Mouse (Mus musculus): ENCODE measurements at regions not wholly inside any gene's neighbourhood (a gene's known extent, or its start where the extent isn't known, plus 50 kb on each side); places are given as distances from the start of the nearest gene placed in this dataset.

DNA sequence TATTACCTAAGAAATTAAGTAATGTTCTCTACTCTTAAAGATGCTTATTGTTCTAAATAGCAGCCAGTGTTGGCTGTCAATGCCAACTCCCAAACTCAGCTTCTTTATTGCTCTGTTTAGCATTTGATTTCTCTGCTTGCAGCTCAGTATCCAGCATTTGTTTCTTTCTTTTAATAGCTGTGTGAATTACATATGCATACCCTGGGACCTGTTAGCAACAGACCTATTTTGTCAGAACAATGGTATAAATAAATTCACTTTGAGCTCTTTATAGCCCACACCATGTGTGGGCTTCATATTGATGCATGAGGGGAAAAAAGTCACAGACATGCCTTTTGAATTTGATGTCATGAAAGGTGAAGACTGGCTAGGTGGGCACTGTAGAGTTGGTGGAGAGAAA, 732.4 kb downstream of the Nsun3 start:
- DNase-seq (ENCODE audit: low spot score in 2 of 2): peak in 1 of 2 experiments; percentile 6

DNA sequence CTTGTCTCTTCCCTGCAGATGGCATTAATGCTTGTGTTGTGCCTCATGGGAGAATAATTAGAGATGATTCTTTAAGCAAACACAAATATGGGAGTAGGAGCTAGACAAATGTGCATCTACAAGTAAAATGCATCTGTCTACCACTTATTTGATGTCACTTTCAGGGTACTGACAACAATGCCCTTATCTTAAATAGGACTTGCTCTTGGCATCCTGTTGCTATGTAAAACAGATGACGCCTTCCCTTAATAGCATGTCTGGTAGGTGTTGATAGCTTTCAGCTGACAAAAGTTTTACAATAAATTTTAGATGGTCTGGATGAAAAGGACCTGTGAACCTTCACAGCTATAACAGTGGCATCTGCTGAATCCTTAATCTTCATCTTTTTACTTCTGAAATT, 748.6 kb downstream of the Nsun3 start:
- DNase-seq (ENCODE audit: low spot score in 2 of 2): no peak

DNA sequence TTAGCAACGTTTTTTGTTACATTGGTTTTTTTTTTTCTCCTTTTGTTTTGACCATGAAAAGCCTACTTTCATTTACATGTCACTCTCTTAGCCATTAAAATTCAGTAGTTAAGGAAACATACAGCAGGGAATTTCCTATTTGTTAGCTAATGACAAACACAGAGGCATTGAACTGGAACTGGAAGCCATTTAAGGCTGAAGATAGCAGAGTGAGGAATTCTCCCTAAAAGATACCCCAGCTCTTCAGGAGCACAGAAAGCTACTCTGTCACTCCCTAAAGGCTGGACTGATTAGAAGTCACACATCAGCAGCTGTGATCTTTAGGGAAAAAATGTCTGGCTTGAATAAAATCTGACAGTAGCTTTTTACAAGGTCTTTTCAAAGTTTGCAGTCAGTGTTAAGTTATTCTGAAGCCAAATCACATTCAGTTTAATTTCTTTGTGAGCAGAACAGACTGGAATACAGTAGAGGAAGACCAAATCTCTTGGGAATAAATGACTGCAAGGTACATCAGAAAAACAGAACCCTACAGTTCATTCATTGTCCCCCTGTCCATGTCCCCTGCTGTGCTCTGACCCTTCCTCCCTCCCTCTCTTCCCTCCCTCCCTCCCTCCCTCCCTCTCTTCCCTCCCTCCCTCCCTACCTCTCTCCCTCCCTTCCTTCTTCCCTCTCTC, 796.1 kb downstream of the Nsun3 start:
- DNase-seq (ENCODE audit: low spot score in 2 of 2): no peak
